Mouse (Mus musculus): Measurements from ENCODE around the gene Rab3il1. TPM values are rescaled to one million over a fixed set of nuclear protein-coding genes. Genes with fewer than 3 reads are reported as not detected.

Gene Rab3il1
- polyA plus RNA-seq, 1 experiment from 2014 or later, result 74.9 TPM

DNA sequence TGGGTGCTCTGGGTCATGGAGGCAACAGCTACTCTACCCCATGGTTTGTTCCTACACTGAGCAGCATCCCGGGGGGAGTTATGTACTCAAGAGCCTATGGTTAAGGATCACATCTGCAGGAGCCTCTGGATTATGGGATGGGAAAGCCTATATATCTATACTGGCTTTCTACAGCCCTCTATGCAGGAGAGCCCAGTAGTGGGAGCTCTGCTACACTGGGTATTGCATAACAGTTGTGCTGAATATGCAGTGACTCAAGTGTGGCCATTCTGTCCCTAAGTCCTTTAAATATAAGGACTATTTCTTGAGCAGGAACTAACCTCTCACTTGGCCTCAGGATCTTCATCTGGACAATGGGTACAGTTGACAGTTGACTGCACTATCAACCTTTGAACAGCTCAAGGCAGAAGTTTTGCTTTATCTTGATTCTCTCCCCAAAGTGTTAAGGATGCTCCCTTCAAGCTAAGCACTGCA lies 56.9 kb downstream of the Rab3il1 start:
- TF ChIP-seq CTCF (IDR thresholded peaks at IDR 0.05; ENCODE audit: low read depth), result no peak
- TF ChIP-seq EP300 (IDR thresholded peaks at IDR 0.05; ENCODE audit: low read depth), result no peak

DNA sequence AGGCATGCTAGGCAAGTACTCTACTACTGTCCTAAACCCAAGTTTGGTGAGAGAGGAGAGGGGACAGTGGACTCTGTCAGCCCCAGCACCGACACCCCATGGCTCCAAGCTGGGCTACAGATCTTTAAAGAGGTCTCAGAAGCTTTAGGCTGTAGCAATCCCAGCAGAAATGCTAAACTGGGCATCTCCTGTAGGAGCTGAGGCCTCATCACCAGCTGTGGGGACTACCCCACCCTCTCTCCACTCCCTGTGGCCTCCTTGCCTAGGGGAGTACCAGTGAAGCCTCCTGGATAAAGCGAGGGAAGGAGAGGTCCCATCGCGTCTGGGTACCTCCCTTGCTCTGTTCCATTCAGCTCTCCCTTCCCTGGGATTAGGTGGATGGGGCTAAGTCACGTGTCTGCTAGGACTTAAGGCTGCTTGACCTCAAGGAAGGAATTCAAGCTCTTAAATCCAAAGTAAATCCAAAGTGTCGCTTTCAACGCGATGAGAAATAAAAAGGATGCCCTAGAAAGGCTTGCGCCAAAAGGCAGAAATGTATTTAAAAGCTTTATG lies 57.5 kb downstream of the Rab3il1 start:
- no peak for TF ChIP-seq EP300 (IDR thresholded peaks at IDR 0.05; ENCODE audit: low read depth)
- TF ChIP-seq CTCF (IDR thresholded peaks at IDR 0.05; ENCODE audit: low read depth), result no peak
- ATAC-seq, result no peak
- WGBS (ENCODE audit: insufficient replicate concordance), result 68% methylated on average over 9 of the region's 9 CpGs
- H3K36me3 ChIP-seq (replicated peaks; ENCODE audit: insufficient read depth, low read length), result peaks cover 5% of the 10 kb centered on the region; the same call in 1 of the 2 replicates
- peak overlapping the region; percentile 44; the same call in 1 of the 2 replicates for H3K27ac ChIP-seq (ENCODE audit: low read depth)
- H3K9me3 ChIP-seq (ENCODE audit: low read length), result no peaks in the 10 kb centered on the region
- peaks cover 29% of the 10 kb centered on the region for H3K4me1 ChIP-seq (ENCODE audit: insufficient read depth)
- H3K4me3 ChIP-seq (ENCODE audit: low read depth, low read length), result no peak overlapping the region
- no peak for DNase-seq
- H3K27me3 ChIP-seq (ENCODE audit: insufficient read depth, low read length), result no peaks in the 10 kb centered on the region
- no peak overlapping the region for H3K9ac ChIP-seq (replicated peaks)
- H3K4me2 ChIP-seq (ENCODE audit: low read depth, low read length), result peak overlapping the region; percentile 63; the same call in 1 of the 2 replicates

More for the DNA sequence above, 56.9 kb downstream of the Rab3il1 start:
- DNase-seq (no peak), ATAC-seq (no peak)
- peaks cover 29% of the 10 kb centered on the region for H3K4me1 ChIP-seq (ENCODE audit: insufficient read depth)
- no peaks in the 10 kb centered on the region for H3K9me3 ChIP-seq (ENCODE audit: low read length)
- H3K4me3 ChIP-seq (ENCODE audit: low read depth, low read length), result no peak overlapping the region
- 71% methylated on average over 1 of the region's 1 CpGs for WGBS (ENCODE audit: insufficient replicate concordance)
- H3K36me3 ChIP-seq (replicated peaks; ENCODE audit: insufficient read depth, low read length), result peaks cover 5% of the 10 kb centered on the region; the same call in 1 of the 2 replicates
- no peak overlapping the region for H3K9ac ChIP-seq (replicated peaks)
- no peak overlapping the region for H3K4me2 ChIP-seq (ENCODE audit: low read depth, low read length)
- H3K27me3 ChIP-seq (ENCODE audit: insufficient read depth, low read length), result no peaks in the 10 kb centered on the region
- no peak overlapping the region for H3K27ac ChIP-seq (ENCODE audit: low read depth)

- TF ChIP-seq EP300 (IDR thresholded peaks at IDR 0.05; ENCODE audit: low read depth) (peak; percentile 77), CTCF (IDR thresholded peaks at IDR 0.05; ENCODE audit: low read depth) (peak; percentile 94)
- H3K27me3 ChIP-seq (ENCODE audit: insufficient read depth, low read length), result no peaks in the 10 kb centered on the region
- ATAC-seq (peak; percentile 76), DNase-seq (peak; percentile 75)
- 15% methylated on average over 10 of the region's 10 CpGs for WGBS (ENCODE audit: insufficient replicate concordance)
- H3K36me3 ChIP-seq (replicated peaks; ENCODE audit: insufficient read depth, low read length), result peaks cover 5% of the 10 kb centered on the region; the same call in 1 of the 2 replicates
- peak overlapping the region; percentile 31 for H3K9ac ChIP-seq (replicated peaks)
- H3K4me3 ChIP-seq (ENCODE audit: low read depth, low read length), result peak overlapping the region; percentile 19; the same call in 1 of the 2 replicates
- H3K4me1 ChIP-seq (ENCODE audit: insufficient read depth), result peaks cover 30% of the 10 kb centered on the region
- no peaks in the 10 kb centered on the region for H3K9me3 ChIP-seq (ENCODE audit: low read length)
- peak overlapping the region; percentile 63 for H3K4me2 ChIP-seq (ENCODE audit: low read depth, low read length)
- peak overlapping the region; percentile 81 for H3K27ac ChIP-seq (ENCODE audit: low read depth)
Measured at GRCm38 (mm10) chr19:10059911-10060567, 58.6 kb downstream of the Rab3il1 start.

- Histone ChIP-seq H3K4me2 (ENCODE audit: low read depth, low read length) (peak overlapping the region; percentile 63), H3K4me1 (ENCODE audit: insufficient read depth) (peaks cover 36% of the 10 kb centered on the region), H3K4me3 (ENCODE audit: low read depth, low read length) (no peak overlapping the region), H3K27me3 (ENCODE audit: insufficient read depth, low read length) (no peaks in the 10 kb centered on the region), H3K9ac (replicated peaks) (peak overlapping the region; percentile 40; the same call in 1 of the 2 replicates), H3K9me3 (ENCODE audit: low read length) (no peaks in the 10 kb centered on the region), H3K27ac (ENCODE audit: low read depth) (peak overlapping the region; percentile 81), H3K36me3 (replicated peaks; ENCODE audit: insufficient read depth, low read length) (peaks cover 6% of the 10 kb centered on the region)
- 17% methylated on average over 8 of the region's 8 CpGs for WGBS (ENCODE audit: insufficient replicate concordance)
- DNase-seq (peak; percentile 48), ATAC-seq (peak; percentile 59)
- TF ChIP-seq EP300 (IDR thresholded peaks at IDR 0.05; ENCODE audit: low read depth), result no peak
- TF ChIP-seq CTCF (IDR thresholded peaks at IDR 0.05; ENCODE audit: low read depth), result 0 out of 2 replicates have a peak, but pooled peaks have one; percentile 2
Measured at GRCm38 (mm10) chr19:10060783-10061590, 59.5 kb downstream of the Rab3il1 start.

DNA sequence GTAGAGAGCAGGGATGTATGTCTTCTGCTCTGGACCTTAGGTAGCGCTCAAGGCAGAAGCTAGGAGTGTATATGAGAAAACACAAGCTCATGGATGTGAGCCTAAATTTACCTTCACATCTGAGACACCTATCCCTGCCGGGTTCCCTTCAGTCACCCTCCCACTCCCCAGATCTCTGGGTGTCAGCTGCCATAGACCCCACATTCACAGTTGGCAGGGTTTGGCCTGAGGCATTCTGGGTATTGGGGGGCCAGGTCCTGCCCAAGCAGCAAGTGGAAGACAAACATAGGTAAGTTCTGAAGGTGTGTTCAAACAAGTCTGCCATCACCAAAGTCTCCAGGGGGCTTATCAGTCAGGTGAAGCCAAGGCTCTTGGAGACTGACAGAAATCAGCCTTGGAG lies 60.2 kb downstream of the Rab3il1 start:
- no peak overlapping the region for H3K9ac ChIP-seq (replicated peaks)
- no peak for TF ChIP-seq CTCF (IDR thresholded peaks at IDR 0.05; ENCODE audit: low read depth)
- no peak for TF ChIP-seq EP300 (IDR thresholded peaks at IDR 0.05; ENCODE audit: low read depth)
- H3K36me3 ChIP-seq (replicated peaks; ENCODE audit: insufficient read depth, low read length), result peaks cover 7% of the 10 kb centered on the region
- H3K9me3 ChIP-seq (ENCODE audit: low read length), result no peaks in the 10 kb centered on the region
- H3K27me3 ChIP-seq (ENCODE audit: insufficient read depth, low read length), result no peaks in the 10 kb centered on the region
- H3K4me2 ChIP-seq (ENCODE audit: low read depth, low read length), result no peak overlapping the region
- WGBS (ENCODE audit: insufficient replicate concordance), result 86% methylated on average over 2 of the region's 2 CpGs
- ATAC-seq, result no peak
- DNase-seq, result no peak
- H3K4me3 ChIP-seq (ENCODE audit: low read depth, low read length), result no peak overlapping the region
- peak overlapping the region; percentile 81 for H3K27ac ChIP-seq (ENCODE audit: low read depth)
- peaks cover 40% of the 10 kb centered on the region for H3K4me1 ChIP-seq (ENCODE audit: insufficient read depth)

- Histone ChIP-seq H3K9me3 (ENCODE audit: low read length) (no peaks in the 10 kb centered on the region), H3K4me3 (ENCODE audit: low read depth, low read length) (no peak overlapping the region), H3K27ac (ENCODE audit: low read depth) (no peak overlapping the region), H3K9ac (replicated peaks) (no peak overlapping the region), H3K4me2 (ENCODE audit: low read depth, low read length) (no peak overlapping the region), H3K4me1 (ENCODE audit: insufficient read depth) (peaks cover 40% of the 10 kb centered on the region), H3K36me3 (replicated peaks; ENCODE audit: insufficient read depth, low read length) (peaks cover 7% of the 10 kb centered on the region), H3K27me3 (ENCODE audit: insufficient read depth, low read length) (no peaks in the 10 kb centered on the region)
- 71% methylated on average over 8 of the region's 8 CpGs for WGBS (ENCODE audit: insufficient replicate concordance)
- DNase-seq, result no peak
- no peak for ATAC-seq
- TF ChIP-seq EP300 (IDR thresholded peaks at IDR 0.05; ENCODE audit: low read depth) (no peak), CTCF (IDR thresholded peaks at IDR 0.05; ENCODE audit: low read depth) (no peak)
Measured at GRCm38 (mm10) chr19:10062292-10062691, 60.8 kb downstream of the Rab3il1 start.

Measured in liver, postnatal 0 days (tissue).